Mouse (Mus musculus): ENCODE results near the gene Dnajb8. TPM values are rescaled to one million over a fixed set of nuclear protein-coding genes. Genes with fewer than 3 reads are reported as not detected.
A peak's percentile ranks its signal among the peaks of the same experiment; 100 is the strongest.

Dnajb8 gene
- polyA plus RNA-seq, 1 experiment from 2014 or later, result not detected

DNA sequence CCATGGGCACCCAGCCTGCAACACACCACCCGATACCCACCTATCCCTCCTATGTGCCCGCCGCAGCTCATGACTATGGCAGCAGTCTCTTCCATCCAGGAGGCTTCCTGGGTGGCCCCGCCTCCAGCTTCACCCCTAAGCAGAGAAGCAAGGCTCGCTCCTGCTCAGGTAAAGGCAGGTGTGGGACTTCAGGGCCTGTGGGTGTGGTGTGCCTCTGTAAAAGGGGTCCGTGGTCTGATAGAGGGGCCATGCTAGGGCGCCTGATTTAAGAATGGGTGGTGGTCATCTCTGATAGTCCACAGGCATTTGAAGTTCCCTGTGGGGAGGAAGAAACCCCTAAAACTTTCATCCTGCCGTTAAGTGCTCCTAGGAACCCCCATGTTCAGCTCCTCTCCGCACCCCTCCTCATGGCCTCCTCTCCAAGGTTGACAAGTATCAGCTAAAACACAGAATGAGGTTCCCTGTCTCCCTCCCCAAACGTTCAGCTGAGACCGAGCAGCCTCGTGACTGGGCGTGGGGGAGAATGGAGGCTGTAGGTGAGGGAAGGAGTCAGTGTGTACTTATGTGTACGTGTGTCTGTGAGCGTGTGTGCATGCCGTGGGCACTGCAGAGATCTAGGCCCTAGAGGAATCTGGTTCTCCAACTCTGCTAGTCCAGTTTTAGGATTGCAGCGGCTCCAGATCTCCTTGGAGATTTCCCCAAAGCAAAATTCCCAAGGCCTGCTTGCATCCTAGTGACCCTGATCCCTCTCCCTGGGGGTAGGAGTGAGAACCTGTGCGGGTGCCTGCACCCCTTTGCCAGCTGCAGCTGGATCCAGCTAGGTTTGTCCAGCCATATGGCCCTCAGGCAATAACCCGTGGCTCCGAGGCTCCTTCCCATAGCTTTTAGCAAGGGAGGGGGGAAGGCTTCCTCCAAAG, 21.1 kb upstream of the Dnajb8 start:
- 13% methylated on average over 20 of the region's 20 CpGs for WGBS

DNA sequence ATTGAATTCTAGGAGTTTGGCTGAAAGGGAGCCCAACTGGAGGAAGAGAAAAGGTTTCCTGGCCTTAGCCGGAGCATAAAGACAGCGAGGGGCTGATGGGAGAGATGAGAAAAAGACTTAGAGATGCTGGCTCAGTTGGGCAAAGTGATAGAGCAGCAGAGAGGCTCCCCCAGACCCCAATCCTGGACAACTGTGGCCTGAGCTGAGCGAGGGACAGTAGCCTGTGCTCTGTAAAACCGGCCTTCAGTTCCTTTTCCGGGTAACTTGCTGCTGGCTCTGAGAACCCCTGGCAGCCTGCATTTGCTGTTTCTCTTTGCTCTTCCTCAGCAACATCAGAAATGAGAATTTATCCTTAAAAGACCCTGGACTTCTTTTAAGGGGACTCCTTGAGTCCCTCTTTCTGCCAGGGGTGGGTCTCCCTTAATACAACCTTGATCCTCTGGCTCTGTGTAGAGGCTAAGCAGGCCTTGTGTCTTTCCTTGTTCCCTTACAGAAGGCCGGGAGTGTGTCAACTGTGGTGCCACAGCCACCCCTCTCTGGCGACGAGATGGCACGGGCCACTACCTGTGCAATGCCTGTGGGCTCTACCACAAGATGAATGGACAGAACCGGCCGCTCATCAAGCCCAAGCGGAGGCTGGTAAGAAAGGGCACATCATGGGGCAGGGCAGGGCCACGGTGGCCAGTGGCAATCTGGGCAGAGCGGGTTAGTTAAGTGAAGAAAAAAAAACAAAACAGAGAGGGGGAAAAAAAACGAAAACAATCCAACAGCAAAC, 20.0 kb upstream of the Dnajb8 start:
- H3K27ac ChIP-seq, result peak overlapping the region; percentile 43; the same call in 1 of the 2 replicates
- peaks cover 89% of the 10 kb centered on the region for H3K27me3 ChIP-seq
- H3K9me3 ChIP-seq, result no peaks in the 10 kb centered on the region
- no peak for ATAC-seq (ENCODE audit: insufficient number of reproducible peaks, insufficient read depth, low FRiP score, low TSS enrichment)
- WGBS, result 11% methylated on average over 15 of the region's 15 CpGs
- no peaks in the 10 kb centered on the region for H3K36me3 ChIP-seq
- H3K9ac ChIP-seq, result peak overlapping the region; percentile 39; the same call in 1 of the 2 replicates
- peaks cover 37% of the 10 kb centered on the region for H3K4me1 ChIP-seq
- H3K4me3 ChIP-seq, result peak overlapping the region; percentile 49
- H3K4me2 ChIP-seq (replicated peaks), result peak overlapping the region; percentile 78

More for the DNA sequence above, 21.1 kb upstream of the Dnajb8 start:
- H3K4me2 ChIP-seq (replicated peaks), result peak overlapping the region; percentile 78
- H3K36me3 ChIP-seq, result no peaks in the 10 kb centered on the region
- H3K4me3 ChIP-seq, result peak overlapping the region; percentile 49
- H3K27ac ChIP-seq, result 0 out of 2 replicates have a peak overlapping the region, but pooled peaks have one; percentile 7
- ATAC-seq (ENCODE audit: insufficient number of reproducible peaks, insufficient read depth, low FRiP score, low TSS enrichment), result no peak
- peaks cover 92% of the 10 kb centered on the region for H3K27me3 ChIP-seq
- no peaks in the 10 kb centered on the region for H3K9me3 ChIP-seq
- H3K4me1 ChIP-seq, result peaks cover 48% of the 10 kb centered on the region
- H3K9ac ChIP-seq, result peak overlapping the region; percentile 54

DNA sequence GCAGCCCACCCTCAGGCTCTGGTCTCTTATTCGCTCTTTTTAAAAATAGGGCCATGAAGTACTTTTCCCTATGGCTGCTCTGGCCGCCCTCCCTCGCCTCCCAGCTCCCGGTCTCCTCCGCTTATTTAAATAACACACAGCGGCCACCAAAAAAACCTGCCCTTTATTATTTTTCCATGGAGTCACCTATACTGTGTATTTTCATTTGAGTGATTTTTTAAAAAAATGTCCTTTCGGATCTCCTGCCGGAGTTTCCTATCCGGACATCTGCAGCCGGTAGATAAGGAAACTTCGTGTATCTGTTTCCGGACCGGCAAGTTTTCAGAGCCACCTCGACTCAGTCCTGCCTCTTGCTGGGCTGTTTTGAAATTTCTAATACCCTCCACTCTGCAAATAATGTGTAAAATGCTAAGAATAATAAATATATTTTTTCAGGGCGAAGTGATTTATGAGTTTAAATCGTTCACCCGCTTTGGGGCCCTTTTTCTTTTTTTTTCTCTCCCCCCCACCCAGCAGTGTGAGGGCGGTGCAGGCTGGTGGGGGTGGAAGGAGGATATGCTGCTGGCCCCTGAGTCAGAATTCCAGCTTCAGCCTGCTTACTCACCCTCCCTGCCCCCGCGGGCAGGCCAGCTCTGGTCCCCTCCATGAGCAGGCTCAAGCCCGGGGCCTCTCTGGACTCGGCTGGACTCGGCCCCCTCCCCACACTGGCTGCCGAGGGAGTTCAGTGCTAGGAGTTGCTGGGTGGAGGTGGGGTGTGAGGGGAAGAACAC, 19.0 kb upstream of the Dnajb8 start:
- 2% methylated on average over 24 of the region's 24 CpGs for WGBS
- peaks cover 87% of the 10 kb centered on the region for H3K27me3 ChIP-seq
- no peaks in the 10 kb centered on the region for H3K9me3 ChIP-seq
- peak overlapping the region; percentile 78 for H3K4me2 ChIP-seq (replicated peaks)
- ATAC-seq (ENCODE audit: insufficient number of reproducible peaks, insufficient read depth, low FRiP score, low TSS enrichment), result no peak
- peak overlapping the region; percentile 34 for H3K9ac ChIP-seq
- no peak overlapping the region for H3K27ac ChIP-seq
- H3K4me3 ChIP-seq, result peak overlapping the region; percentile 22
- no peaks in the 10 kb centered on the region for H3K36me3 ChIP-seq
- H3K4me1 ChIP-seq, result peaks cover 28% of the 10 kb centered on the region

DNA sequence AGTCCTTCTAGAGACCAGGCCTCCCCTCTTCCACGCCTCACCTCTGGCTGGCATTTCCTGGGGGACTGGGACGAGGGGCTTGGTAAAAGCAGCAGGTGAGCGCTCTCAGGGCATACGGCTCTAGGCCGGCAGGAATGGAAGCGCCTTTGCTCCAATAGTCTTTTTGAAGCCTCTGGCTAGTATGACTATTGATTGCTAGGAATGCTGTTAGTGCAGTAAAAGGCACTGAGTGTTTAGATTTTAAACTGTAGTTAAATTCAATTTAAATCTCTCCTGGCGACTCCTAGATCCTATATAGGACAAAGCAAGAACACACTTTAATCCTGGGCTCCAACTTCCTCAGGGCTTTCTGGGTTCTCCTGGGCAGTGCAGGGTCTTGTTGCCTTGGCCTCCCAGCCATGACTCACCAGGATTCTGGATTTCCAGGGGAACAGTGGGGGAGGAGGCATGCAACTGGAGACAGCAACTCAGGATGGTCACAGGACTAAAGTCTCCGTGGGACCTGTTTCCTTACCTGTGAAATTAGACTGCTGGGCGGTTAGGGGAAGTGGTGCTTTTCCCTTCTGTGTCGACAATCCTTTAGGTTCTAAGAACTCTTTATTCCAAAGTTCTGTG, 18.2 kb upstream of the Dnajb8 start:
- 10% methylated on average over 10 of the region's 10 CpGs for WGBS

DNA sequence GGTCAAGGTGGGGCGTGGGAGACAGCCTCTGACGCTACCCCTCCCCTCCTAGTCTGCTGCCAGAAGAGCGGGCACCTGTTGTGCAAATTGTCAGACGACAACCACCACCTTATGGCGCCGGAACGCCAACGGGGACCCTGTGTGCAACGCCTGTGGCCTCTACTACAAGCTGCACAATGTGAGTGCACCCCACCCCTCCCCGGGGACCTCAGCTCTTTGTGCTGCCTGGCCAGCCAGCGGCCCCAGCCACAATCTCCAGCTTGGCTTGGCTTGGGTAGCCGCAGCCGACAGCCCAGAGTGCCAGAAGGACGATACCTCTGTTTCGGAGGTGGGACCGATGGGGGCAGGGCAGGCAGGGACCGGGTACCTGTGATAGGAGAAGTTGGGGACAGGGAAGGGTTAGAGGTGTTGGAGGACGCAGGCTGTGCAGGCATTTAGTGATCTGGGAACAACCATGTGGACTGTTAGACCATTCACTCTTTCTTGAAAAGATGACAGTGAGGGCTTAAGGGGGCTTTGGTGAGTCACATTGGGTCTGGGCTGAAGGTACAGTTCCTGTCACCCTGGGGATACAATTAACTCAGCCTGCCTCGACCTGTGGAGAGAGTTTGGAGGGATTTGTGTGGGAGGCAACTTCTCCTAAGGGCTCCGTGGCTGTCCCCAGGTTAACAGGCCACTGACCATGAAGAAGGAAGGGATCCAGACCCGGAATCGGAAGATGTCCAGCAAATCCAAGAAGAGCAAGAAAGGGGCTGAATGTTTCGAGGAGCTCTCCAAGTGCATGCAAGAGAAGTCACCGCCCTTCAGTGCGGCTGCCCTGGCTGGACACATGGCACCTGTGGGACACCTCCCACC, 17.3 kb upstream of the Dnajb8 start:
- H3K36me3 ChIP-seq, result no peaks in the 10 kb centered on the region
- H3K4me3 ChIP-seq, result peak overlapping the region; percentile 12; the same call in 1 of the 2 replicates
- peaks cover 76% of the 10 kb centered on the region for H3K27me3 ChIP-seq
- WGBS, result 15% methylated on average over 25 of the region's 25 CpGs
- no peak overlapping the region for H3K27ac ChIP-seq
- peak overlapping the region; percentile 24; the same call in 1 of the 2 replicates for H3K4me2 ChIP-seq (replicated peaks)
- ATAC-seq (ENCODE audit: insufficient number of reproducible peaks, insufficient read depth, low FRiP score, low TSS enrichment), result no peak
- H3K9ac ChIP-seq, result peak overlapping the region; percentile 39; the same call in 1 of the 2 replicates
- H3K9me3 ChIP-seq, result no peaks in the 10 kb centered on the region
- peaks cover 11% of the 10 kb centered on the region for H3K4me1 ChIP-seq

More for the DNA sequence above, 18.2 kb upstream of the Dnajb8 start:
- Histone ChIP-seq H3K4me3 (peak overlapping the region; percentile 22; the same call in 1 of the 2 replicates), H3K4me1 (peaks cover 20% of the 10 kb centered on the region), H3K36me3 (no peaks in the 10 kb centered on the region), H3K27me3 (peaks cover 85% of the 10 kb centered on the region), H3K9me3 (no peaks in the 10 kb centered on the region), H3K27ac (no peak overlapping the region), H3K9ac (peak overlapping the region; percentile 34; the same call in 1 of the 2 replicates), H3K4me2 (replicated peaks) (peak overlapping the region; percentile 78)
- no peak for ATAC-seq (ENCODE audit: insufficient number of reproducible peaks, insufficient read depth, low FRiP score, low TSS enrichment)

DNA sequence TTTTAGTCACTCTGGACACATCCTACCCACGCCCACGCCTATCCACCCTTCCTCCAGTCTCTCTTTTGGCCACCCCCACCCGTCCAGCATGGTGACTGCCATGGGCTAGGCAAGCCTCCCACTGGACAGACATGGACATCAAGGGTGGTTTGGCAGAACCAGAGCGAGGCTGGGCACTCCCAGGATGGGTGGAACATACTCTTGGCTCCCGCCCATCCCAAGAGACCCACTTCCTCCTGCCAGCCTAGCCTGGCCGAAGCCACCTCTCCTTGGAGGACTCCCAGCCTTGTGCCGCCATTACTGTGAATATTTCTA, 16.7 kb upstream of the Dnajb8 start:
- Histone ChIP-seq H3K9me3 (no peaks in the 10 kb centered on the region), H3K9ac (no peak overlapping the region), H3K4me3 (no peak overlapping the region), H3K4me2 (replicated peaks) (no peak overlapping the region), H3K27me3 (peaks cover 70% of the 10 kb centered on the region), H3K4me1 (peaks cover 7% of the 10 kb centered on the region), H3K27ac (no peak overlapping the region), H3K36me3 (no peaks in the 10 kb centered on the region)
- whole genome bisulfite sequencing, result 28% methylated on average over 7 of the region's 7 CpGs
- ATAC-seq (ENCODE audit: insufficient number of reproducible peaks, insufficient read depth, low FRiP score, low TSS enrichment), result no peak

DNA sequence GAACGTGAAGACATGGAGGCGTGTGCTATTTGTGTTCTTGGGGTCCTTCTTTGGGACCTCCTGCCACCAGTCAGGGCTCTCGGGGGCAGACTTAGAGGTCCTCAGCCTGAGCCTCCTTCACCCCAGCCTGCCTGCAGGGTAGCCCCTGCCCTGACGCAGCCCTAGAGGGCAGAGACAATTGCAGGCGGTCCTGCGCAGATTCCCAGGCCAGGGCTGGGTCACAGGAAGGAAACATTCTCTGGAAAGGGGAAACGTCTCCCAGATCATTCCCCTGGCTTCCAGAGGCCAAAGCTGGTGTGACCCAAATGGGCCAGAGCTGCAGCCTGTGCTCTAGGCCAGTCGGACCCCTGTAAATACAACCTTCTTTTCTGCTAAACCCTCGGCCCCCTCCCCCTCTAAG, 16.1 kb upstream of the Dnajb8 start:
- no peak overlapping the region for H3K9ac ChIP-seq
- H3K9me3 ChIP-seq, result no peaks in the 10 kb centered on the region
- H3K4me2 ChIP-seq (replicated peaks), result no peak overlapping the region
- 16% methylated on average over 9 of the region's 9 CpGs for whole genome bisulfite sequencing
- peaks cover 64% of the 10 kb centered on the region for H3K27me3 ChIP-seq
- no peaks in the 10 kb centered on the region for H3K36me3 ChIP-seq
- H3K27ac ChIP-seq, result no peak overlapping the region
- H3K4me1 ChIP-seq, result peaks cover 5% of the 10 kb centered on the region; the same call in 1 of the 2 replicates
- H3K4me3 ChIP-seq, result no peak overlapping the region
- no peak for ATAC-seq (ENCODE audit: insufficient number of reproducible peaks, insufficient read depth, low FRiP score, low TSS enrichment)

DNA sequence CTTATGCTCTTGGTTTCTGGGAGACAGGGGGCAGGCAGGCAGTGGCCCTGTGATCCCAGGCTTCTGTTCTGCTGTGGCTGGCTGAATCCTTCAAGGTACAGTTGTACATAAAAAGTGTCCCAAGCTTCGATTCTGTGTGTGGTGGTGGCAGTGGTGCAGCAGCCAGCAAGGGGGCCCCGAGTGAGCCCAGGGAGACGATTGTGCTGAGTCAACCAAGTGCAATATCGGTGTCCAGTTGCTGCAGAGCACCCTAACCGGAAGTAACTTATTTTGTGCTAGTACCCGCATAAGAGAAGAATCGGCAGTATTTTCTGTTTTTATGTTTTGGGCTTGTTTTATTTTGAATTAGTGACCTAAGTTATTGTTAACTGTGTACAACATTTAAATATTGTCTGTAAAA, 15.5 kb upstream of the Dnajb8 start:
- no peak overlapping the region for H3K4me3 ChIP-seq
- no peak overlapping the region for H3K27ac ChIP-seq
- 44% methylated on average over 7 of the region's 7 CpGs for WGBS
- H3K9me3 ChIP-seq, result no peaks in the 10 kb centered on the region
- H3K36me3 ChIP-seq, result no peaks in the 10 kb centered on the region
- peaks cover 5% of the 10 kb centered on the region; the same call in 1 of the 2 replicates for H3K4me1 ChIP-seq
- H3K9ac ChIP-seq, result no peak overlapping the region
- ATAC-seq (ENCODE audit: insufficient number of reproducible peaks, insufficient read depth, low FRiP score, low TSS enrichment), result no peak
- peaks cover 58% of the 10 kb centered on the region for H3K27me3 ChIP-seq
- H3K4me2 ChIP-seq (replicated peaks), result no peak overlapping the region

DNA sequence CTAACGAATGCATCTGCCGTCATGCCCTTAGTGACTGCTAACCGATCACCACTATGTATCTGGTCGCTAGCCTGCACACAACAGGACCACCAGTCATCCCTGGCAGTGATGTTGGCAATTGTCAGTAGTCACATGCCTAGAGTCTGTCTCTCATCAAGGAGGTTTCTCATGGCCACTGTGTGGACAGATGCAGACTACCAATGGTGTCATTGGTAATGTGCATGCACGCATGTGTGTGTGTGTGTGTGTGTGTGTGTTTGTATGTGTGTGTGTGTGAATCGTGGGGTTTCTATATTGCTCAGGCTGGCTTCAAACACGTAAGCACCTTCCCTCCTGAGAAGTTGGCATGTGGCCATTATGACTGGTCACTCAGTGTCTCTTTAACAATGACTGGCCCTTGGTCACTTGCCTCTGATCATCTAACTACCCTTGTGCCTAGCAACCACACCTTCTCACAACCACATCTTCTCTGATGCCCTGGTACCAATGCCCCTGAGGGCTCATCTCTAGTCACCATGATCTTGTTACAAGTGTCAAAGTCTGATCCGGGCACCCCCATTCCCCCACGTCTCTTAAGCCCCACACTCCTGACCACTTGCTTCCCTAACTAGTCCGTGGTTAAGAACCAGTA, 14.6 kb upstream of the Dnajb8 start:
- WGBS, result 83% methylated on average over 10 of the region's 10 CpGs
- no peak overlapping the region for H3K4me2 ChIP-seq (replicated peaks)
- H3K27ac ChIP-seq, result no peak overlapping the region
- H3K9ac ChIP-seq, result no peak overlapping the region
- no peak for ATAC-seq (ENCODE audit: insufficient number of reproducible peaks, insufficient read depth, low FRiP score, low TSS enrichment)
- no peaks in the 10 kb centered on the region for H3K9me3 ChIP-seq
- peaks cover 5% of the 10 kb centered on the region; the same call in 1 of the 2 replicates for H3K4me1 ChIP-seq
- H3K36me3 ChIP-seq, result no peaks in the 10 kb centered on the region
- peaks cover 48% of the 10 kb centered on the region for H3K27me3 ChIP-seq
- no peak overlapping the region for H3K4me3 ChIP-seq

DNA sequence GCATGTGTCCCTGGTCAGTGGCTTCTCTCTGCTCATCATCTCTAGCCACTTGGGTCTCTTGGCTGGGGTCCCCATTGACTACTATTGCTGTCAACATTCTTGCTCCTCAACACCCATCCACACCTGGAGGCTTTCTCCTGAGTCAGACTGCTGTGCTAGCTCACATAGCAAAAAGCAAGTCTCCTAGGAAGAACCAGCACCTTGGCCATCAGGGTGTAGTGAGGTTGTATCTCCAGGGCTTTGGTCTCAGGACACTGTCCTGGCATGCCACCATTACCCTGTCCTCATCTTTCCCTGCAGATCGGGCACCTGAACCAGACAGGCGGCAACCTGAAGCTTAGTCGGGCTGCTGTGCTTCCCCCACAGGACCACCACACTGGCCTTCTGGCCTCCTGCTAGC, 13.7 kb upstream of the Dnajb8 start:
- Histone ChIP-seq H3K9ac (no peak overlapping the region), H3K4me3 (no peak overlapping the region), H3K4me1 (peaks cover 4% of the 10 kb centered on the region; the same call in 1 of the 2 replicates), H3K27me3 (peaks cover 47% of the 10 kb centered on the region), H3K27ac (no peak overlapping the region), H3K4me2 (replicated peaks) (no peak overlapping the region), H3K9me3 (no peaks in the 10 kb centered on the region), H3K36me3 (no peaks in the 10 kb centered on the region)
- ATAC-seq (ENCODE audit: insufficient number of reproducible peaks, insufficient read depth, low FRiP score, low TSS enrichment), result no peak
- 90% methylated on average over 3 of the region's 3 CpGs for WGBS

Measured in embryonic facial prominence, embryonic 12.5 days (tissue).